Mouse (Mus musculus) cerebellum, adult 11-12 months (tissue): Measurements from ENCODE around the gene Nfkbil1.
A peak's percentile ranks its signal among the peaks of the same experiment; 100 is the strongest.

Experiments
- DNase-seq: peaks from one replicate; pipeline ENCODE4 v3.0.0; 2022

The Nfkbil1 gene

GRCm38 (mm10) chr17:35198946-35199345 is 36.6 kb downstream of the Nfkbil1 start:
- no peak for DNase-seq

GRCm38 (mm10) chr17:35198029-35198428 is 37.6 kb downstream of the Nfkbil1 start:
- no peak for DNase-seq

GRCm38 (mm10) chr17:35197126-35197525 is 38.5 kb downstream of the Nfkbil1 start:
- DNase-seq: no peak

GRCm38 (mm10) chr17:35196321-35196641 is 39.3 kb downstream of the Nfkbil1 start:
- no peak for DNase-seq

- DNase-seq: peak; percentile 41
These were observed 39.8 kb downstream of the Nfkbil1 start for GRCm38 (mm10) chr17:35195631-35196320.

- DNase-seq: no peak
These were observed 40.6 kb downstream of the Nfkbil1 start for GRCm38 (mm10) chr17:35194844-35195630.

GRCm38 (mm10) chr17:35193881-35194843 is 41.4 kb downstream of the Nfkbil1 start, which contains the start of gene Ltb:
Ltb (plus strand) TSS chr17:35194439.
- DNase-seq: no peak

GRCm38 (mm10) chr17:35192924-35193323 is 42.7 kb downstream of the Nfkbil1 start:
- no peak for DNase-seq

- no peak for DNase-seq
These were observed 43.9 kb downstream of the Nfkbil1 start for GRCm38 (mm10) chr17:35191723-35192122.

GRCm38 (mm10) chr17:35190096-35190495 is 45.5 kb downstream of the Nfkbil1 start:
- DNase-seq: no peak

GRCm38 (mm10) chr17:35189186-35189585 is 46.4 kb downstream of the Nfkbil1 start:
- no peak for DNase-seq

GRCm38 (mm10) chr17:35187959-35188610 is 47.5 kb downstream of the Nfkbil1 start, which contains the start of gene Lst1:
Lst1 (minus strand) TSS chr17:35188439.
- no peak for DNase-seq

- DNase-seq: no peak
These were observed 48.2 kb downstream of the Nfkbil1 start for GRCm38 (mm10) chr17:35187345-35187744.

GRCm38 (mm10) chr17:35186681-35187080 is 48.9 kb downstream of the Nfkbil1 start:
- DNase-seq: no peak

- no peak for DNase-seq
These were observed 49.7 kb downstream of the Nfkbil1 start for GRCm38 (mm10) chr17:35185639-35186611.

GRCm38 (mm10) chr17:35180093-35180492 is 55.5 kb downstream of the Nfkbil1 start:
- DNase-seq: no peak

GRCm38 (mm10) chr17:35178528-35178927 is 57.1 kb downstream of the Nfkbil1 start:
- no peak for DNase-seq

- DNase-seq: no peak
These were observed 59.6 kb downstream of the Nfkbil1 start, which contains the start of gene Aif1 for GRCm38 (mm10) chr17:35175968-35176367. Aif1 (minus strand) TSS chr17:35176068.

GRCm38 (mm10) chr17:35175382-35175781 is 60.2 kb downstream of the Nfkbil1 start:
- DNase-seq: no peak

- DNase-seq: no peak
These were observed 61.2 kb downstream of the Nfkbil1 start for GRCm38 (mm10) chr17:35174201-35174977.
